Mouse (Mus musculus) myocyte (in vitro differentiated cells): ENCODE measurements around the gene Acaa1a.

Experiments used
- CEBPB ChIP-seq: IDR thresholded peaks from 2 replicates; pipeline ENCODE4 v1.6.1; 2011; ENCODE audit warnings: mild to moderate bottlenecking, moderate library complexity; ENCODE audit not compliant: poor library complexity, insufficient read depth, severe bottlenecking
- E2F4 ChIP-seq: IDR thresholded peaks from one replicate; pipeline ENCODE4 v1.6.1; 2011; ENCODE audit warnings: mild to moderate bottlenecking, control low read depth, moderate library complexity; ENCODE audit not compliant: insufficient read depth
- MAX ChIP-seq: IDR thresholded peaks from one replicate; pipeline ENCODE4 v1.6.1; 2011; ENCODE audit warnings: low read depth, mild to moderate bottlenecking, control low read depth
- POLR2A ChIP-seq: IDR thresholded peaks from one replicate; pipeline ENCODE4 v1.6.1; 2011; ENCODE audit warnings: low read depth, mild to moderate bottlenecking, control low read depth, moderate library complexity; ENCODE audit not compliant: insufficient read length
- POLR2AphosphoS2 ChIP-seq: IDR thresholded peaks from one replicate; pipeline ENCODE4 v1.6.1; 2011; ENCODE audit warnings: low read depth, control low read depth; ENCODE audit not compliant: insufficient read length
- REST ChIP-seq: IDR thresholded peaks from one replicate; pipeline ENCODE4 v1.6.1; 2011; ENCODE audit warnings: mild to moderate bottlenecking, control low read depth, moderate library complexity; ENCODE audit not compliant: insufficient read depth, insufficient read length
- TCF12 ChIP-seq: IDR thresholded peaks from one replicate; pipeline ENCODE4 v1.6.1; 2011; ENCODE audit warnings: mild to moderate bottlenecking, control low read depth; ENCODE audit not compliant: poor library complexity, insufficient read depth, severe bottlenecking
- TCF3 ChIP-seq: IDR thresholded peaks from one replicate; pipeline ENCODE4 v1.6.1; 2011; ENCODE audit warnings: low read depth, control low read depth; ENCODE audit not compliant: insufficient read length
- USF1 ChIP-seq: IDR thresholded peaks from one replicate; pipeline ENCODE4 v1.6.1; 2011; ENCODE audit warnings: low read depth, mild to moderate bottlenecking, control low read depth, moderate library complexity

GRCm38 (mm10) chr9:119342728-119343127 lies 3.3 kb downstream of the Acaa1a start:
- TF ChIP-seq MAX (no peak), POLR2A (no peak), TCF12 (no peak), USF1 (no peak), CEBPB (no peak), TCF3 (no peak), POLR2AphosphoS2 (no peak), E2F4 (no peak), REST (no peak)
